Mouse (Mus musculus) cerebellum, postnatal 10 days (tissue): ENCODE measurements at regions not wholly inside any gene's neighbourhood (a gene's known extent, or its start where the extent isn't known, plus 50 kb on each side); places are given as distances from the start of the nearest gene placed in this dataset.
A peak's percentile ranks its signal among the peaks of the same experiment; 100 is the strongest.

ENCODE experiments used
- DNase-seq, 2 experiments: peaks; one replicate each; pipeline ENCODE4 v3.0.0; 2021; ENCODE audit warnings: mixed read lengths in 2 of 2

DNA sequence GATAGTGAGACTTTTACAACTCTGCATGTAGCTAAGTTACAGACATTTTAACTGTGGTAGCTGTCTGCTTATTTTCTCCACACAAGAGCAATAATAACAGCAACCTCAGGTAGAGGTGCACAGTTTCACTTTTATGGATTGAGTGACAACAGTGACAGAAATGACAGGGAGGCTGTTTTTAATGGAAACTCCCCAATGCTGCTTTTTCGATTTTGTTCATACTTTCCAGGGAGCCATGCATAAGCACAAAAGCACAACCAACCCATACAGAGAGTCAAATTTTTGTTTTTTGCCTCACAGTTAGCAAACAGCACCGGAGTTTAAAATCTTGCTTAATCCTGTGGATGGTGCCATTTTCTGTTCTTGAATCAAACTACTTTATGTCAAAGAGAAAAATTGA lies 955.6 kb downstream of the Tbl1xr1 start:
- DNase-seq, result no peak

DNA sequence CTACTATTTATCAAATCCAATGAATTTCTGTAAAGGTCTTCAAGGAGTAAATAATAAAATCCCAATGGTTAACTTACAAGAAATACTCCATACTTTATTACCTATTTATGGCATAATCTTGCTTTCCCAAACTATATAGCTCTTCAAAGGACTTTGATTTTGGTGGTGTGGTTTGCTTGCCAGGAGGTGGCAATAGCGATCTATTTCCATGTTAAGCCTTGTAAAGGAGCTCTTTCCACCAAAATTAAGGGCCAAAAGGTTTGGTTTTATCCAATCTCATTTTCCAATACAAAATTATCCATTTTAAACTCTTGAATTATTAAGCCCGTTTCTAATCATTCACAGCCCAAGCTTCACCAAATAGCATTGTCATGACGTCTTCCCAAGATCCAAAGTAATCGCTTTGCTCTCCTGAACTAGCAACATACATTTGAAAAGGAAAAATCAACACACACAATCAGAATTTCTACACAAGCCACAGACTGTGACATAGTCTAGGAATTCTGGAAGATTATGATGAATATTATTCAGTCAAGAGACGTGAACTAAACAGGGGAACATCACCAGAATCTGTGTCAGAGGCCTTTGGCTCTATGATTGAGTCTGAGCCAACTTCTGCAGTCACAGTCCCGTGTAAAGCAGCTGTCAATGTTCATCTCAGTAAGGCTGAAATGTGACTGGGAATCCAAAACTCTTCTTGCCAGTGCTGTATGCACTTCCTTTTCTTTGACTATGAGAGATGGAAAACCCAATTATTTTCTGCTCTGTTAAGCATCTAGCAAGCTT lies 986.9 kb downstream of the Tbl1xr1 start:
- DNase-seq, result peak; percentile 55 to 58

DNA sequence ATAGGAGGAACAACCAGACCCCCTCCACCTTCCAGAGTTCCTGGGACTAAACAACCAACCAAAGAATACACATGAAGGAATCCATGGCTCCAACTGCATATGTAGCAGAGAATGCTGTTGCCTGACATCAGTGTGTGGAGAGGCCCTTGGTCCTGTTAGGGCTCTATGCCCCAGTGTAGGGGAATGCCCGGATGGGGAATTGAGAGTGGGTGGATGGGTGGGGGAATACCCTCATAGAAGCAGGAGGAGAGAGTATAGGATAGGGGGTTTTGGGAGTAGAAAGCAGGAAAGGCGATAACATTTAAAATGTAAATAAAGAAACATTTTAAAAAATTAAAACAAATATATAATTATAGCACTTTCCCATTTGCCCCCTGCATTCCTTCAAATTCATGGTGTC lies 995.0 kb downstream of the Tbl1xr1 start:
- DNase-seq, result no peak
